Mouse (Mus musculus) hindbrain, embryonic 14.5 days (tissue): ENCODE data around the gene Defb30. TPM values are rescaled to one million over a fixed set of nuclear protein-coding genes. Genes with fewer than 3 reads are reported as not detected.

Experiments used
- ATAC-seq: fragments of 200-750 bp; cut with Nextera tagmentation; 2 replicates; pipeline ENCODE4 v1.8.0; 2017; ENCODE audit warnings: moderate number of reproducible peaks, mild to moderate bottlenecking, moderate TSS enrichment, moderate library complexity; ENCODE audit not compliant: low FRiP score
- DNase-seq: peaks from one replicate; pipeline ENCODE4 v3.0.0-alpha.2; 2015; ENCODE audit warnings: low spot score
- H3K27ac ChIP-seq: fragments of 300-500 bp; sonication (generic); 2 replicates; pipeline ENCODE4 v1.5.1; 2014; ENCODE audit warnings: mild to moderate bottlenecking, moderate library complexity
- H3K27me3 ChIP-seq: fragments of 300-500 bp; sonication (generic); 2 replicates; pipeline ENCODE4 v1.6.1; 2014; ENCODE audit warnings: mild to moderate bottlenecking, low read length, mixed read lengths; ENCODE audit not compliant: control insufficient read depth, insufficient read depth
- H3K36me3 ChIP-seq: fragments of 300-500 bp; sonication (generic); replicated peaks from 2 replicates; pipeline ENCODE4 v1.6.1; 2014; ENCODE audit not compliant: control insufficient read depth, insufficient read depth
- H3K4me1 ChIP-seq: fragments of 300-500 bp; sonication (generic); replicated peaks from 2 replicates; pipeline ENCODE4 v1.6.1; 2014; ENCODE audit warnings: antibody characterized with exemption, low read length, mixed read lengths; ENCODE audit not compliant: control insufficient read depth, insufficient read depth
- H3K4me2 ChIP-seq: fragments of 300-500 bp; sonication (generic); replicated peaks from 2 replicates; pipeline ENCODE4 v1.6.1; 2014; ENCODE audit warnings: mild to moderate bottlenecking, moderate library complexity
- H3K4me3 ChIP-seq: fragments of 300-500 bp; sonication (generic); replicated peaks from 2 replicates; pipeline ENCODE4 v1.5.1; 2014; ENCODE audit warnings: mild to moderate bottlenecking, low read length
- H3K9ac ChIP-seq: fragments of 300-500 bp; sonication (generic); 2 replicates; pipeline ENCODE4 v1.6.1; 2014
- H3K9me3 ChIP-seq: fragments of 300-500 bp; sonication (generic); 2 replicates; pipeline ENCODE4 v1.6.1; 2016; ENCODE audit warnings: low read length; ENCODE audit not compliant: control insufficient read depth
- WGBS: fragments of 180-500 bp; shearing (Covaris S2); extraction: QIAGEN DNeasy Blood & Tissue Kit; methylation state at CpG from one replicate; pipeline ENCODE4 v1.1.7; 2014; 5-methylcytosine and 5-hydroxymethylcytosine counted together
- polyA plus RNA-seq: library from polyadenylated mRNA; unstranded; fragments of >200 nt; fragmentation: Nextera tagmentation; extraction: Ambion mirVana; gene quantifications from 2 replicates; pipeline ENCODE4 v1.2.1, GENCODE M21; 2014

Defb30 gene
- polyA plus RNA-seq, 1 experiment from 2014 or later: not detected

GRCm38 (mm10) chr14:62984410-62984809, 65.3 kb downstream of the Defb30 start, which contains the start of gene Defb48:
Gene Defb48, minus strand, starts transcription at chr14:62984510.
- Histone ChIP-seq H3K36me3 (no peaks in the 10 kb centered on the region), H3K4me3 (no peak within 1 kb of the TSS), H3K27ac (no peak within 1 kb of the TSS), H3K4me1 (no peaks in the 10 kb centered on the region), H3K27me3 (no peaks in the 10 kb centered on the region), H3K4me2 (no peak within 1 kb of the TSS), H3K9ac (no peak within 1 kb of the TSS), H3K9me3 (no peaks in the 10 kb centered on the region)
- WGBS: 78% methylated on average over 1 of the region's 1 CpGs
- DNase-seq (no peak), ATAC-seq (no peak)

Other genes with a start within 250 kb of the Defb30 start
- gene Wdfy2, start 212.3 kb downstream of the Defb30 start, polyA plus RNA-seq: 11.0 and 12.0 TPM in 2 replicates
- gene Defb48, start 65.5 kb downstream of the Defb30 start, polyA plus RNA-seq: not detected in 2 replicates
- gene Defb47, start 51.9 kb downstream of the Defb30 start, polyA plus RNA-seq: not detected in 2 replicates
- gene Defb43, start 38.2 kb downstream of the Defb30 start, polyA plus RNA-seq: not detected in 2 replicates
- 0.13 TPM in 1 of 2 replicates, not detected in the other for gene Defb42, start 3.0 kb downstream of the Defb30 start, polyA plus RNA-seq